Mouse (Mus musculus): ENCODE results near the gene Vmn1r86.
"Not testable (repeated sequence)": the region's sequence is repeated elsewhere in the genome, so short reads cannot be mapped to it uniquely, and the experiment has no call there.

The Vmn1r86 gene

DNA sequence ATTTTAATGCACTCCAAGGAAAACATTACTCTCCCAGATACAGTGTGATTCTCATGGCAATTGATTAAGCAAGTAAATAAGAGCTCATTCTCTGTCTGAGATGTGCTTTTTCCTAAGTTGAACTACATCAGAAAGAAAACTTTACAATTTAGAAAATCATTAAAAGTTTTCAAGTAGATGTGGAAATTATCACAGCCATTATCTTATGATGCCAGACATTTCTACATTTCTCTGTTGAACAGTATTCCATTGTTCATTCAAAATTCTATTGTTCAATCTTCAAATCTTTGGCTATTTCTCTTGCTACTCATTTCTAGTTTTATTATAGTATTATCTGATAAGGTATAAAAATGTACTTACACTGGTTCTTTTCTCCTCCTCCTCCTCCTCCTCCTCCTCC is at the start of gene Vmn1r86:
TSS of gene Vmn1r86 (minus strand) at position 101 of the 400 bp plus-strand sequence.
- no peak for DNase-seq (ENCODE audit: low read depth, low spot score)

DNA sequence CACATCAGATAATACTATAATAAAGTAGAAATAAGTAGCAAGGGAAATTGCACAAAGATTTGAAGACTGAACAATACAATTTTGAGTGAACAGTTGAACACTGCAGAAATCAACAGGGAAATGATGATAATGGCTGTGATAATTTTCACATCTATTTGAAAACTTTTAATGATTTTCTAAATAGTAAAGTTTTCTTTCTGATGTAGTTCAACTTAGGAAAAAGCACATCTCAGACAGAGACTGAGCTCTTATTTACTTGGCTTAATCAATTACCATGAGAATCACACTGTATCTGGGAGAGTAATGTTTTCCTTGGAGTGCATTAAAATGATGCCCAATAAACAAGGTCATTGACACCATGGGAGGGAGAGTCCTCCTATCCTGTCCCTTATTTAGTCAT is 39.6 kb upstream of the Vmn1r86 start, which contains the start of gene Vmn1r88:
TSS of gene Vmn1r88 (plus strand) at position 301 of the 400 bp plus-strand sequence.
- no peak for DNase-seq (ENCODE audit: low read depth, low spot score)

DNA sequence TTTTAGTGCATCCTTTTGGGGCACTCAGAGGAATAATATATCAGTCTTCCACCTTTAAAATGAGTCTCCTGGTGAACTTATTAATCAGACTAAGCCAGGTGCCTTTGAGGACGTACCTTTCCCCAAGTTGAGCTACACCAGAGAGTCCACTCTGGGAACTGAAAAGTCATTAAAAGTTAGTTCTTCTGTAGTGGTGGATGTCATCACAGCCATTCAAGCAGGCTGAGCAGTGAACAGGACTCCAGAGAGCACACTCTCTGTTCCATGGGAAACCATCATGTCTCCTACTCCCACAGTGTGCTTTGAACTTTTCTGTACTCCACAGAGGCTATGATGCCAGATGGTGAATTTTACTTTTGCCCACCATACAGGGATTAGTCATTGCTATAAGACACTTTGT is 20.3 kb upstream of the Vmn1r86 start, which contains the start of gene Vmn1r87:
TSS of gene Vmn1r87 (minus strand) at position 101 of the 400 bp plus-strand sequence.
- no peak for DNase-seq (ENCODE audit: low read depth, low spot score)

DNA sequence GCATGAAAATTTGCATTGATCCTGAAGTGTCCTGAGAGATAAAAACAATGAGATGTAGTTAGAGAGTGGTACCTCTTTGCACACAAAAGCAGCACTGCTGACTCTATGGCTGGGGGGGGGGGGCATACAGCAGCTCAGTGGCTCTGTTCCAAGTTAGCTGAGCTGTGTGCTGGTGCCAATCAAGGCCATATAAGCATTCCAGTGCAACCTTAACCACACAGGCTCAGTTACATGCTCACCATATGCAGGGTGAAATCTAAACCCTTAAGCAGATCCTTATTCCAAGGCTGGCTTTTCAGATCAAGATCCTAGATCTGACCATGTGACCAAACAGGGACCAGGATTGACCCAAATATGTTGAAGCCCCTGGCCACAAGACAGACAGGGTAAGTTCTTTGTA is 17.6 kb upstream of the Vmn1r86 start:
- no peak for DNase-seq (ENCODE audit: low read depth, low spot score)

DNA sequence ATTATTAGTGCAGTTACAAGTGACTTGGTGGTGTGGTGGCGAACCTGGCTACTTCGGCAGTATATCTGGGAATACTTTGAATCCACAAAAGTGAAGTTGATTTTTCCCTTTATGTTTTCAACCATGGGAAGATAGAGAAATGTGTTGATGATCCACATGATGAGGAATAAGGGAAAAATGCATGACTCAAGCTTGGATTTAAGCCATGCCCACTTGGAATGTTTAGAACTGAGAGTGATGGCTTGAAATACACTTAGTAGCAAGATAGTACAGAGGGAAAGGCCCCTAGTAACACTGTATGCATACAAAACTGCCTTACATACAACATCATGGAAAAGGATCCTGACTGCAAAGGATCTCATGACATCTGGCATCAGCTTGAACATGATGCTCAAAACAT is 12.1 kb upstream of the Vmn1r86 start:
- DNase-seq (ENCODE audit: low read depth, low spot score): no peak

DNA sequence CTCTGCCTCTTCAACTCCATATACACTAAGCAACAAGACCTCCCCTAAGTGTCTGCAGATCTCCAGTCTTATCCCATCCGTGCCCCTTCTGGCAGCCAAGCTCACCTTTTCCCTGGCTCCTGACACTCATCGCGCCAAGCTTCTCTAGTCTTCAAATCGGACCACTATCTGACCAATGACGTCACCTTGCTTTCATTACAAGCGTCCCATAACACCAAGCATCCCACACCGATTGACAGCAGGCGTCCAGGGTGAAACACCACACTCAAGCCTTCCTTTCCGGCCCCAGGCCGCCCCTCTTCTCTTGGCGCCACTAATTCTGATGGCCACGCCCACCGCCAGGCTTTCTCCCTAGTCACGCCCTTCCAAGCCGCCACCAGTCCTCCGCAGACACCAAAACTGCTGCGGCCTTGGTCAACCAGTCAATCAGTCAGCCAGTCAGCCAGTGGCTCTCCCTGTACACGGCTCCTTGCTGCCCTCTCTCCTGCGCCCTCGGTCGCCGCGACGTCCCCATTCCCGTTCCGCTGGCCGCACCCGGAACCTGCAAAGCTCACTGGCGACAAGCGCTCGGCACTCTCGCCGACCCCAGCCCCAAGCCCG is 3.9 kb upstream of the Vmn1r86 start:
- DNase-seq (ENCODE audit: low read depth, low spot score): peak; percentile 2

DNA sequence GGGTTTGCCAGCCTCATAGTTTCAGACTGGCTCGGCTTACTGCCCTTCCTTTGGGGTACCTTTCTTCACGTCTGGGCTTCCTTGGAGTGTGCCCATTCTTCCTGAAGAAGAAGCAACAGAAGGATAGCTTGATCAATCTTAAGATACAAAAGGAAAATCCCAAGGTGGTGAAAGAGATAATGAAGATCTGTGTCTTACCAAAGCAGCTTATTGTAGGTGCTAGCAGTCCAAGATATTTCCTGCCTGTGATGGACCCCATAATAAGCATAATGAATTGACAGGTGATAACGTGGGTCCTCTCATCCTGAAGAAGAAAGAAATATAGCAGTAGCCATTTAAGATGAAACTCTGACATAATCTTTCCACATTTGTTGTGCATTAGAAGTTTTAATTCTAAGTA is 24.6 kb downstream of the Vmn1r86 start, which contains the start of gene Vmn1r85:
TSS of gene Vmn1r85 (minus strand) at position 101 of the 400 bp plus-strand sequence.
- DNase-seq (ENCODE audit: low read depth, low spot score): no peak

DNA sequence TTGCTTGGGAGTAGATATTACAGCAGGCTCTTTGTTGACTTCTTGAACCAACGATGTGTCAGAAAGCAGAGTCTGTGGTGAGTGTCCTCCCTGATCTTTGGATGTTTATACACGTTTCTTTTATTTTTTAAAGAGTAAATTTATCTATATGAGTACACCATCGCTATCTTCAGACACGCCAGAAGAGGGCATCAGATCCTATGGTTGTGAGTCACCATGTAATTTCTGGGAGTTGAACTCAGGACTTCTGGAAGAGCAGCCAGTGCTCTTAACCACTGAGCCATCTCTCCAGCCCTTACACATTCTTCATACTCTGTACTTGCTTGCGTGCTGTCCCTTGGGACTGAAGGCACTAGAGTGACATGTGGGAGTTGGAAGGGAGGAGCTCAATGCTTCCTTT is 47.4 kb downstream of the Vmn1r86 start:
- no peak for DNase-seq (ENCODE audit: low read depth, low spot score)

DNA sequence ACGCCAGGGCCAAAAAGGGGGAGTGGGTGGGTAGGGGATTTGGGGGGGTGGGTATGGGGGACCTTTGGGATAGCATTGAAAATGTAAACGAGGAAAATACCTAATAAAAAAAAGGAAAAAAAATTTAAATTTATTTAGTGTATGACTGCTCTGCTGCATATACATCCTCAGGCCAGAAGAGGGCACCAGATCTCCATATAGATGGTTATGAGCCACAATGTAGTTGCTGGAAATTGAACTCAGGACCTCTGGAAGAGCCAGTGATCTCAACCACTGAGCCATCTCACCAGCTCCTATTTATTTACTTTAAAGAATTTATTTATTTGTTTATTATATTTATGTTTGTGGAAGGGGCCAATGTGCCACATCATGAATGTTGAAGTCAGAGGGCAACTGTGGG is 56.3 kb downstream of the Vmn1r86 start:
- DNase-seq (ENCODE audit: low read depth, low spot score): not testable (repeated sequence)

DNA sequence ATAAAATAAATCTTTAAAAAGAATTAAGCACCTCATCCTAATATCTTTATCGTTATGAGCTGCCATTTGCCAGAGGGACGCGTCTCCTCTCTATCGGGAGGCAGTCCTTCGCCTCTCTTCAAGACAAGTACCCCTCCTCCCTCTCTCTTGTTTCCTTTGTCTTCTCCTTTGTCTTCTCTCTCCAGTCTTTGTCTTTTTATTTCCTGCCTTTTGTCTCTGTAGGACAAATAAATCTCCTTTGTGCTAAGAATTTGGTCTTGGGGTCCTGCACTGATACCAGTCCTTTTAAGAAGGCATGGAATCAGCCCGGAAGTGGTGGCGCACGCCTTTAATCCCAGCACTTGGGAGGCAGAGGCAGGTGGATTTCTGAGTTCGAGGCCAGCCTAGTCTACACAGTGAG is 60.2 kb downstream of the Vmn1r86 start:
- no peak for DNase-seq (ENCODE audit: low read depth, low spot score)

DNA sequence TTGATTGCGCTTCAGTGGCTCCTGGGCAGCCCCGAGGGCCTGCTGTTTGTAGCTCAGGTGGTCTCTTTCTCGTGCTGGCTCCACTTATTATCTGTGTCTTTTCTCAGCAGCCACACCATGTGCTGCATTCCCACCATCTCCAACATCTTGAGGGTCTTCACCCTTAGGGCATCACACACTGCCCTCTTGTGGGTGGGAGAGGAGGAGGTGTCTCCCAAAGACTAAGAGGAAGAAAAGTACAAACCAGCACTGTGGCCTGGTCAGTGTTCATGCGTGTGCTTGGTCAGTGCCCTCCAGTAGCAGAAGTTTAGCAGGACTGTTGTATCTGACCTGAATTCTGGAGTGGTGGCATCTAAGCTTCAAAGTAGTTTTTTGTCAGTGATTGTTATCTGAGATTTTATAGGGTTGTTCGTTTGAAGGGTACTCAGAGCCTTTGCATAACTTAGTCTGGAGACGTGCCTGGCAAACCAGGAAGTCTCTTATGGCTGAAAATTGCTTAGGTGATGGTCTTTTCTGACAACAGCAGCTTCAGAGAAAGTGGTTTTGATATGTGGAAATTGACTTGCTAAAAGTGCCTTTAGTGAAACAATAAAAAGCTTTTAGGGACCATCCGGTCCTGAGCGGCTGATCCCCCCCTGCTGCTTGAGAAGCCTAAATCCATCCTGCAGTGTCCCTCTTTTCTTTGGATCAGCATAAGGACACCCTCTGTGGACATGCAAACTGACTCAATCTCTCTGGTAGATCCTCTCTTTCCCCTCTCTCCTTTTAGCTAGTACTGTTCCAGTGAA is 62.6 kb downstream of the Vmn1r86 start:
- no peak for DNase-seq (ENCODE audit: low read depth, low spot score)

DNA sequence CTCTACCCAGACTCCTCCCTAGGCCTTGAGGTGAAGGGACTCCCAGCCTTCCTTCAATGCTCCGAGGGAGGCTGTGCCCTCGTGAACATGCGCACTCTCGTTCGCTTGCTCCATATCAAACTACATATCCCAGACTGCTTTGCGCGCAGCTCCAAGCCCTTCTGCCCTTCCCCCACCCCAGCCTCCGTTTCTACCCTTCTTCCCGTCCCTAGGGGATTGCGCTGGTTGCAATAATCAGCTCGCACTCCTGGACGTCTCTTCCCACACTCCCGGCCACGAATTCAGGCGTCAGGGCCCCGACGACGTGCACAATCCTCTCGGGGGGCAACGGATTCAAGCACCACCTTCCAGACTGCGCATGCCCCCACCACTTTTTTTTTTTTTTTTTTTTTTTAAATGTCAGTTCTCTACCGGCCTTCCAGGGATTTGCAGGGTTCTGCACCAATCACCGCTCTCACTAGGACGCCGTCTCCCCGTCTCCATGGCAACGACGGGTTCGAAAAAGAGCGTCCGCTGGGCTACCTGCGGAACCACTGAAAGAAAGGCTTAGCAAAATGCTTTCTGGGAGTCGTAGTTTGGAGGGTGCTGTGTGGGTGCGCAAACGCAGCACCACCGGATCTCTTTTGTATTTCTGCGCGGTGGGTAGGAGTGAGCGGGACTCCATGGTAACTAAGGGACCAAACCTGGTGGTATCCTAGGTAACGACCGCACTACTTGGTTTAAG is 65.3 kb downstream of the Vmn1r86 start, which contains the start of gene Mzf1:
TSS of gene Mzf1 (minus strand) at position 478 of the 724 bp plus-strand sequence.
- DNase-seq (ENCODE audit: low read depth, low spot score): peak; percentile 98

DNA sequence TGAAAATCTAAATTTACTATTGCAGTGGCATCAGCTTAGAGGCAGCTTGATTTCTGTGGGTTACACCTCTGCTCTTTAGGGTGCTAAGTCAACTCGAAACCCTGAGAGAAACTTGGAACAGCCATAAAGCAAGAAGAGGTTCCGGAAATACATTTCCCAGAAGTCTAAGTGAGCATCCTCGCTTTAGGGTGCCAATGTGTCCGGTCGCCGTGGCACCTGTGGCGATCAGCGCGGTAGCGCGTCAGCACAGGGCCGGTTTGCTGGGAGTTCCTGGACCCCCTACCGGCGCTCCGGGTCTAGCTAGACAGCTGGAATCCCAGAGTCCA is 65.8 kb downstream of the Vmn1r86 start:
- no peak for DNase-seq (ENCODE audit: low read depth, low spot score)

DNA sequence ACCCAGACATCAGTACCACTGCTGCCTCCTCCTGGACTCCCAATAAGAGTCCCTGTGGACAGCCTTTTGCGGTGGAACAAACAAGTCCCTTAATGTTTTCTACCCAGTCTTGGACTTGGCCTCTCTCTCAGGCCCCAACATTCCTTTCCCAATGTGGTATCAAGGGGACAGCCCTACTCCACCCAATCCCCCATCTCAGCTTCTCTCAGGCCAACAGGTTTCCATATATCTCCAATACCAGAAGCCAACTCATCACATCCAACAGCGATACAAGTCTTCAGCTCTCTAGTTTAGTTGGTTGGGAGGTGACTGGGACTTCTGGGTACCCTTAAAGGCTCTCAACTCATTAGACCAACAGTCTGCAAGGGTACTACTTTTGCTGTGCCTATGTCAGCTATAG is 66.2 kb downstream of the Vmn1r86 start:
- no peak for DNase-seq (ENCODE audit: low read depth, low spot score)

DNA sequence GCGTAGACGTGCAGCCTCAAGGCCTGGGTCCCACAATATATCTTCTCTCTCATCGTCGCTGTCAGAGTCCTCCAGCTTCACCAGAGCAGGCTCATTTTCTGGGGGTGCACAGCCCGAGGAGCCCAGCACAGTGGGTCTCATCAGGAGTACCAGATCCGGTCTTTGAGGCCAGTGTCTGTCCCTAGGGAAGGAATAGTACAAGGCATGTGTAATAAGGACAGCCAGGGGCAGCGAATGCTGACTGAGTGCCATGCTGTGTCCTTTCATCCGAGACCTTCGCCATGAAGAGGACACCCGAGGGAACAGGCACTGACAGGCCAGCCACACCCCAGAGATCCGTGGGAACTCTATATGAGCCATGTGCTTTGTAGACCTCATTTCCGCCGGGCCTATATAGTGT is 66.7 kb downstream of the Vmn1r86 start:
- DNase-seq (ENCODE audit: low read depth, low spot score): no peak
